Mouse (Mus musculus) E14TG2a.4 (cell line): Measurements from ENCODE around the gene Diexf.

Experiments
- CTCF ChIP-seq: conservative IDR thresholded peaks from 2 replicates; pipeline ENCODE4 v1.5.1; 2014; ENCODE audit warnings: low read length
- POU5F1 ChIP-seq: IDR thresholded peaks from 2 replicates; pipeline ENCODE4 v1.6.1; 2014; ENCODE audit warnings: low read length, borderline replicate concordance

- TF ChIP-seq CTCF: no peak
- no peak for TF ChIP-seq POU5F1
Measured at GRCm38 (mm10) chr1:193112093-193112492, 18.0 kb downstream of the Diexf start.
